Mouse (Mus musculus) right cerebral cortex, adult 2 months (tissue): ENCODE results near the gene Olfr1311.
"Not testable (repeated sequence)": the region's sequence is repeated elsewhere in the genome, so short reads cannot be mapped to it uniquely, and the experiment has no call there.

Source experiments
- DNase-seq, 2 experiments: peaks; one replicate each; pipeline ENCODE4 v3.0.0; 2021 to 2022; ENCODE audit warnings: low spot score in 2 of 2

Olfr1311 gene

DNA sequence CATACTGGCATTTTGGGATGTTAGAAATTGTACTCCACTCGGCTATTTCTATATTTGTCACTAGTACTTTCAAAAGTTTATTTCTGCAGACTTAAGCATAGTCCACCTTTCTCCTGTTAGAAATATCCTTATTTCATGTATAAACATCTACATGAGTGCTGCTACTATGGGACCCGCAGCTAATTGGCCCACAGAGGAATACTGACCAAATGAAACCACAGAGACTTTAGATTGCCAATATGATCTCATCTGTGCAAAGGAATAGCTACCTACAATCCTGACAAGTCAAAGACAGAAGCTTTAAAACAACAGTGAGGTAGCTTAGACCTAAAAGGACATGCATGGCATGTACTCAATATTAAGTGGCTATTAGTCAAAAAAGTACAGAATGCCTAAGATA lies at the start of gene Olfr1311:
Olfr1311 (minus strand) TSS at position 101 of the 400 bp plus-strand sequence.
- no peak for DNase-seq

DNA sequence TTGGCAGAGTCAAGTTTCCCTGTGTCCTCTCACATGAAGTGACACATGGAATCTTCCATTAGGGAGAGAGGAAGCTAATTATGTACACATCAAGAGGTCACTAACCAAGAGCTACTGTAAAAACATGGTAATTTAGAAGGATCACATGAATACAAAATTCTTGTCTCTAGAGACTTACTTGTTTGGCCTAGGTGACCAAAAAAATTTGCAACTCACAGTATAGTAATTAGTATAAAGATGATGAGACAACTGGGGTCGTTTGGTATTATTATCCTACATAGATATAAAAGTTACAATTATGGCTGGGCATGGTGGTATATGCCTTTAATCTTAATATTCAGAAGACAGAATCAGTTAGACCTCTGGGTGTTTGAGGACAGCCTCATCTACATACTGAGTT lies 25.9 kb upstream of the Olfr1311 start, which contains the start of gene Olfr1312:
Olfr1312 (minus strand) TSS at position 101 of the 400 bp plus-strand sequence.
- DNase-seq: no peak

DNA sequence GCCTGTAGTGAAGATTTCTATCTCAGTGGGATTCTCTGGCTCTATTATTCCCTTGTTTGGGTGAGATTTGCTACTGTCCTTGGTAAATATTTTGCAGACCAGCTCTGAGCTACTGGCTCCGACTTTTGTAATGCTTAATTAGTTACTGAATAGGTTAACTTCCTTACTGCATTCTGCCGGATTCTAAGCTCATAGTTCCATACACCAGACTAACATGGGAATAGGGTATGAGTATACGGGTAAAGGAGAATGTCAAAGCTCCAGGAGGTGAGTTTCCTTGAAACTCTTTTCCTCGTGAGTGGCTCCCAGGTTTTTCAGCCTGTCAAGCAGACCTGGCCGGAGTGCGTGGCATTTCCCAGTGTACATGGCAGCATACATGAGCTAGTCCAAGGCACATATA lies 2.8 kb upstream of the Olfr1311 start:
- DNase-seq: not testable (repeated sequence)

DNA sequence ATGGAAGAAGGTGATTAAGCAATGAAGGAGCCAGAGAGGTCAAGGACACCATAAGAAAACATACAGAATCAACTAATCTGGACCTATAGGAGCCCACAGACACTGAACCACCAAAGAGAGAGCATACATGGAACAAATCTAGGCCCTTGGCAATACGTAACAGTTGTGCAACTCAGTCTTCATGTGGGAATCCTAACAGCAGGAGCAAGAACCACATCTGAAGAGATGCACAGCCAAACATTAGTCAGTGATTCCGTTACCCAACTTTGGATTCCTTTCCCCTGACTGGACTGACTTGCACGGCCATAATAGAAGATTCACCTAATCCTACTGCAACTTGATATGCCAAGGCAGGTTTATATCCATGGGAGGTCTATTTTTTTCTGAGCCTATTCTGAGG lies 9.3 kb downstream of the Olfr1311 start:
- DNase-seq: no peak

DNA sequence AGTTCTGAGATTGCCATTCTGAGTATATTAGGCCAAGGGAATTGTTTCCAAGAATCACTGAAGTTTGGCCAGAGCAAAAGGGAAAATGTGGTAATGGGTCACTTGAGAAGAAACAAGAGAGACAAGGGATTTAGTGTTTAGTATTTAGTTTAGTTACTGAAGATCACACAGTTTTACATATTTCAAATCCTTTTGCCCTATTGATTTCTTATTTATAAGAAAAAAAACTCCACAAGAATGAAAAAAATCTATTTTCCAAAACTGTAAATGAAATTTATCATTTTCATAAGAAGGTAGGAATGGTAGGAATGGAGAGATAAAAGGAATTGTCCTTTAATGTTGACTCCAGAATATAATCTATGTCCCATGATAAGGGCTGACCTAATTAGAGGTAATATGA lies 11.6 kb downstream of the Olfr1311 start, which contains the start of gene Olfr1310:
Olfr1310 (minus strand) TSS at position 101 of the 400 bp plus-strand sequence.
- no peak for DNase-seq

DNA sequence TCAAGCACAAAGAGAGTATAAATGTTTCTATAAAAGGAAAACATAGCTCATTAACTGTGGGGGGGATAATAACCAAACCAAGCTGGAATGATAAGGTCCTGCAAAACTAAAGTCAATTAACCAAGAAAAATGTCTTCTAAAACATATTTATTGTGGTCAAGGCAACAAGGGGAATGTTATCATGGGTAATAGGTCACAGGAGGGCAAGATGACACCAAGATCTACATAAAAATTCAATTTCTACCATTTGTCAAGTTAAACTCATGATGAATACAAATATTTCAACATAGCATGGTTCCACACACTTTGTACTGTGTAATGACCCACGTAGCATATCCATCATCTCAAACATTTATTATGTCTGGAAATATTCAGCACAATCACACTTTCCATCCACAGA lies 34.0 kb downstream of the Olfr1311 start, which contains the start of gene Olfr1309:
Olfr1309 (minus strand) TSS at position 101 of the 400 bp plus-strand sequence.
- no peak for DNase-seq
